Mouse (Mus musculus): ENCODE measurements around the gene Snx17.

DNA sequence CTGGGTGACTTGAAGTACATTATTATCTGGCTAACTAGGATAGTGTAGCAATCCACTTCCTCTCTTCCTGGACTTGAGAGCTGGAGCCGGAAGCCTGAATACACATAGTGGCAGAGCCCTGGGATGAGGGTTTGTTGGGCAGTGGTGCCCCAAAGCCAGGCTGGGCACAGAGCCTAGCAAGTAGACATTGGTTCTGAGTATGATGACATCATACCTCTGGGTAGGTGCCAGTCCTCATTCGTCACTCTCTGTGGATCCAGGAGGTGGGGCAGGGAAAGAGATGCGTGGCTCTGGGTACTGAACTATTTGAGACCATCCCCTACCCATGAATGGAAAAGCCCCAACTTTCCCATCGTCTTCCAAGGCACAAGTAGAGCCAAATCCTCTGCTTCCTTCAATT is 43.2 kb upstream of the Snx17 start:
- TF ChIP-seq GATA1 (IDR thresholded peaks at IDR 0.05; ENCODE audit: low read length) (no peak), TAL1 (IDR thresholded peaks at IDR 0.05; ENCODE audit: low read length) (no peak)

Data from erythroblast, embryonic 14.5 days (primary cell).